Mouse (Mus musculus) heart, embryonic 11.5 days (tissue): ENCODE measurements around the gene Dmrtb1. TPM values are rescaled to one million over a fixed set of nuclear protein-coding genes. Genes with fewer than 3 reads are reported as not detected.

Experiments
- ATAC-seq: fragments of 200-750 bp; cut with Nextera tagmentation; replicated peaks from 2 replicates; pipeline ENCODE4 v1.8.0; 2017; ENCODE audit warnings: moderate library complexity; ENCODE audit not compliant: insufficient number of reproducible peaks, low FRiP score, low TSS enrichment
- H3K27ac ChIP-seq: fragments of 300-500 bp; sonication (generic); 2 replicates; pipeline ENCODE4 v1.5.1; 2014; ENCODE audit warnings: mild to moderate bottlenecking, low read depth, low read length
- H3K27me3 ChIP-seq: fragments of 300-500 bp; sonication (generic); 2 replicates; pipeline ENCODE4 v1.6.1; 2014; ENCODE audit warnings: mild to moderate bottlenecking, low read length, mixed read lengths; ENCODE audit not compliant: control insufficient read depth, insufficient read depth
- H3K36me3 ChIP-seq: fragments of 300-500 bp; sonication (generic); 2 replicates; pipeline ENCODE4 v1.6.1; 2014; ENCODE audit warnings: mild to moderate bottlenecking, low read length, moderate library complexity, mixed read lengths; ENCODE audit not compliant: control insufficient read depth, insufficient read depth
- H3K4me1 ChIP-seq: fragments of 300-500 bp; sonication (generic); 2 replicates; pipeline ENCODE4 v1.6.1; 2014; ENCODE audit warnings: low read length; ENCODE audit not compliant: control insufficient read depth, insufficient read depth
- H3K4me2 ChIP-seq: fragments of 300-500 bp; sonication (generic); 2 replicates; pipeline ENCODE4 v1.6.1; 2014; ENCODE audit warnings: mild to moderate bottlenecking, moderate library complexity
- H3K4me3 ChIP-seq: fragments of 300-500 bp; sonication (generic); 2 replicates; pipeline ENCODE4 v1.5.1; 2014; ENCODE audit warnings: low read depth, low read length
- H3K9ac ChIP-seq: fragments of 300-500 bp; sonication (generic); 2 replicates; pipeline ENCODE4 v1.6.1; 2014; ENCODE audit warnings: mild to moderate bottlenecking, low read depth, low read length, moderate library complexity
- H3K9me3 ChIP-seq: fragments of 300-500 bp; sonication (generic); replicated peaks from 2 replicates; pipeline ENCODE4 v1.6.1; 2016; ENCODE audit warnings: low read length; ENCODE audit not compliant: control insufficient read depth
- WGBS: fragments of 180-500 bp; shearing (Covaris S2); extraction: QIAGEN DNeasy Blood & Tissue Kit; methylation state at CpG from one replicate; pipeline ENCODE4 v1.1.7; 2014; ENCODE audit not compliant: insufficient replicate concordance; 5-methylcytosine and 5-hydroxymethylcytosine counted together
- polyA plus RNA-seq: library from polyadenylated mRNA; unstranded; fragments of >200 nt; fragmentation: Nextera tagmentation; extraction: Ambion mirVana; gene quantifications from 2 replicates; pipeline ENCODE4 v1.2.1, GENCODE M21; 2014

Gene Dmrtb1
- polyA plus RNA-seq, 1 experiment from 2014 or later, result not detected

- Histone ChIP-seq H3K9me3 (no peaks in the 10 kb centered on the region), H3K4me1 (peaks cover 3% of the 10 kb centered on the region; the same call in 1 of the 2 replicates), H3K27me3 (peaks cover 27% of the 10 kb centered on the region), H3K27ac (no peak overlapping the region), H3K4me3 (no peak overlapping the region), H3K9ac (no peak overlapping the region; the same call in 1 of the 2 replicates), H3K36me3 (no peaks in the 10 kb centered on the region), H3K4me2 (no peak overlapping the region; the same call in 1 of the 2 replicates)
- 0 out of 2 replicates have a peak, but pooled peaks have one; percentile 42 for ATAC-seq
- 22% methylated on average over 23 of the region's 23 CpGs for WGBS
Measured at GRCm38 (mm10) chr4:107673638-107674321, 10.2 kb downstream of the Dmrtb1 start.

- H3K27ac ChIP-seq, result no peak overlapping the region
- no peak for ATAC-seq
- peaks cover 27% of the 10 kb centered on the region for H3K27me3 ChIP-seq
Measured at GRCm38 (mm10) chr4:107670731-107671130, 13.3 kb downstream of the Dmrtb1 start.

GRCm38 (mm10) chr4:107668514-107668913, 15.5 kb downstream of the Dmrtb1 start:
- Histone ChIP-seq H3K27me3 (peaks cover 21% of the 10 kb centered on the region), H3K9ac (no peak overlapping the region), H3K4me3 (no peak overlapping the region), H3K9me3 (no peaks in the 10 kb centered on the region), H3K27ac (no peak overlapping the region), H3K4me1 (no peaks in the 10 kb centered on the region), H3K36me3 (no peaks in the 10 kb centered on the region), H3K4me2 (no peak overlapping the region)
- no peak for ATAC-seq
- 94% methylated on average over 2 of the region's 2 CpGs for WGBS

More at GRCm38 (mm10) chr4:107670731-107671130, 13.3 kb downstream of the Dmrtb1 start:
- no peak overlapping the region for H3K9ac ChIP-seq
- H3K4me2 ChIP-seq, result no peak overlapping the region
- no peaks in the 10 kb centered on the region for H3K36me3 ChIP-seq
- peaks cover 3% of the 10 kb centered on the region; the same call in 1 of the 2 replicates for H3K4me1 ChIP-seq
- H3K4me3 ChIP-seq, result no peak overlapping the region
- no peaks in the 10 kb centered on the region for H3K9me3 ChIP-seq
- 64% methylated on average over 5 of the region's 5 CpGs for WGBS

- H3K4me1 ChIP-seq, result no peaks in the 10 kb centered on the region
- no peak for ATAC-seq
- H3K36me3 ChIP-seq, result no peaks in the 10 kb centered on the region
- H3K27ac ChIP-seq, result no peak overlapping the region
- 87% methylated on average over 11 of the region's 11 CpGs for WGBS
- H3K27me3 ChIP-seq, result no peaks in the 10 kb centered on the region
- H3K9ac ChIP-seq, result no peak overlapping the region
- H3K9me3 ChIP-seq, result no peaks in the 10 kb centered on the region
- H3K4me3 ChIP-seq, result no peak overlapping the region
- no peak overlapping the region for H3K4me2 ChIP-seq
Measured at GRCm38 (mm10) chr4:107660649-107661048, 23.4 kb downstream of the Dmrtb1 start.

DNA sequence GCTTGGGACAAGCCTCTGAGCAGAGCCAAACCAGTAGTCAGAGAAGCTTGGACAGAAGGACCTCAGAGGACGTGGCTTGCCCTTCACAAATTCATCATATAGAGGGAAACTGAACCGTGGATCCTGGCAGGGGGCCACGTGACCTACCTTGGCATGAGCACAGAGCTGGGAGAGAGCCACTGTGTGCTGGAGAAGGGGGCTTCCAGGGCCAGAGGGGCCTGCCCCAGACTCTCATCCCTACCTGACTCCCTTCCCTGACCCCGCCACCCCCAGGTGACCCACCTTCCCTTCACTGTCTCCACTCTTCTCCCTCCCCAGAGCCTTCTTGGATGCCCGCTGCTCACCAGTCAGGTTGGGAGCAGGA, 30.8 kb downstream of the Dmrtb1 start:
- ATAC-seq, result no peak
- no peak overlapping the region; the same call in 1 of the 2 replicates for H3K4me2 ChIP-seq
- 71% methylated on average over 5 of the region's 5 CpGs for WGBS

GRCm38 (mm10) chr4:107652598-107653279, 31.3 kb downstream of the Dmrtb1 start:
- H3K4me2 ChIP-seq, result peak overlapping the region; percentile 20
- 14% methylated on average over 7 of the region's 7 CpGs for WGBS
- H3K27me3 ChIP-seq, result no peaks in the 10 kb centered on the region
- H3K36me3 ChIP-seq, result no peaks in the 10 kb centered on the region
- H3K4me1 ChIP-seq, result peaks cover 8% of the 10 kb centered on the region
- no peak overlapping the region for H3K4me3 ChIP-seq
- H3K27ac ChIP-seq, result no peak overlapping the region
- no peaks in the 10 kb centered on the region for H3K9me3 ChIP-seq
- ATAC-seq, result peak; percentile 72; the same call in 1 of the 2 replicates
- 0 out of 2 replicates have a peak overlapping the region, but pooled peaks have one; percentile 16 for H3K9ac ChIP-seq

More for the DNA sequence above, 30.8 kb downstream of the Dmrtb1 start:
- Histone ChIP-seq H3K27ac (no peak overlapping the region), H3K36me3 (no peaks in the 10 kb centered on the region), H3K9me3 (no peaks in the 10 kb centered on the region), H3K4me1 (peaks cover 8% of the 10 kb centered on the region), H3K9ac (no peak overlapping the region), H3K4me3 (no peak overlapping the region), H3K27me3 (no peaks in the 10 kb centered on the region)

- peaks cover 8% of the 10 kb centered on the region for H3K4me1 ChIP-seq
- H3K27me3 ChIP-seq, result no peaks in the 10 kb centered on the region
- 42% methylated on average over 12 of the region's 12 CpGs for WGBS
- H3K4me2 ChIP-seq, result no peak overlapping the region
- H3K36me3 ChIP-seq, result no peaks in the 10 kb centered on the region
- H3K27ac ChIP-seq, result no peak overlapping the region
- H3K9ac ChIP-seq, result no peak overlapping the region
- H3K9me3 ChIP-seq, result no peaks in the 10 kb centered on the region
- no peak for ATAC-seq
- H3K4me3 ChIP-seq, result no peak overlapping the region
Measured at GRCm38 (mm10) chr4:107651021-107651496, 33.0 kb downstream of the Dmrtb1 start.

DNA sequence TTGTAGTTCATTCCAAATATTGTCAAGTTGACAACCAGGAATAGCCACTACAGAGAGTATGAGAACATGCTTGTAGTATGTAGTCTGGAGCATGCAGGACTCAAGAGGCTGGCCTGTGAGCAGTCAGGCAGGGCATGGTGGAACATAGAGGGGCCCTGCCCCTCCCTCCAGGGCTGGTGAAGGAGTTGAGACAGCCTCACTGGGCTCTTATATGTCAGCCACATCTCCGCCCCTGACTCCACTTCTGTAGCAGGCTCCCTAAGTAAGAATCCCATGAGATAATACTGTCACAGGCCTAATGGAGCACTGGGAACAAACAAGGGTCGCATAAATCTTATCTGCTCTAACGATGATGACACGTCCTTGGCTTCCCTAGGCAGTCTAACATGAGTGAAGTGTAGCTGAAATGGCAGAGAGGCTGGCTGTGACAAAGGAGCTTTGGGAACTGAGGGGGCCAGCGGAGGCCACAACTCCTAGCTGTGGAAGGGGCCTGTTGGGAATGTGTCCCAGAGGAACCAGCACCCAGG, 35.0 kb downstream of the Dmrtb1 start:
- 31% methylated on average over 5 of the region's 5 CpGs for WGBS
- H3K4me2 ChIP-seq, result no peak overlapping the region

More for the DNA sequence above, 35.0 kb downstream of the Dmrtb1 start:
- Histone ChIP-seq H3K4me3 (no peak overlapping the region), H3K27me3 (no peaks in the 10 kb centered on the region), H3K9me3 (no peaks in the 10 kb centered on the region), H3K9ac (no peak overlapping the region), H3K27ac (no peak overlapping the region), H3K4me1 (peaks cover 8% of the 10 kb centered on the region), H3K36me3 (no peaks in the 10 kb centered on the region)
- ATAC-seq, result no peak
